Mouse (Mus musculus) liver, embryonic 14.5 days (tissue): ENCODE data around the gene Scai. TPM values are rescaled to one million over a fixed set of nuclear protein-coding genes. Genes with fewer than 3 reads are reported as not detected.

Experiments
- ATAC-seq: fragments of 200-750 bp; cut with Nextera tagmentation; 2 replicates; pipeline ENCODE4 v1.8.0; 2017; ENCODE audit warnings: moderate number of reproducible peaks, mild to moderate bottlenecking, moderate library complexity; ENCODE audit not compliant: insufficient read depth
- DNase-seq, 3 experiments: peaks; one replicate each; pipeline ENCODE4 v3.0.0-alpha.2; 2012 to 2013; ENCODE audit warnings: low read depth in 3 of 3, low spot score in 3 of 3
- H3K27ac ChIP-seq: fragments of 300-500 bp; sonication (generic); 2 replicates; pipeline ENCODE4 v1.5.1; 2014; ENCODE audit warnings: moderate library complexity, mild to moderate bottlenecking, control low read depth, inconsistent platforms
- H3K27me3 ChIP-seq: fragments of 300-500 bp; sonication (generic); 2 replicates; pipeline ENCODE4 v1.6.1; 2014; ENCODE audit warnings: mild to moderate bottlenecking, low read length, moderate library complexity; ENCODE audit not compliant: control insufficient read depth, insufficient read depth
- H3K36me3 ChIP-seq: fragments of 300-500 bp; sonication (generic); replicated peaks from 2 replicates; pipeline ENCODE4 v1.6.1; 2014; ENCODE audit warnings: low read depth; ENCODE audit not compliant: control insufficient read depth, insufficient read depth
- H3K4me1 ChIP-seq, 2 experiments: fragments of 200-500 bp in 1 of 2; fragments of 300-500 bp in 1 of 2; sonication (generic) in 1 of 2; replicated peaks; 2 replicates each; pipeline ENCODE4 v1.6.1; 2012 to 2014; ENCODE audit warnings: antibody characterized with exemption in 1 of 2, inconsistent platforms in 1 of 2, low read length in 1 of 2; ENCODE audit not compliant: control insufficient read depth in 2 of 2, insufficient read depth in 2 of 2
- H3K4me2 ChIP-seq: fragments of 300-500 bp; sonication (generic); 2 replicates; pipeline ENCODE4 v1.6.1; 2014; ENCODE audit warnings: low read depth, mild to moderate bottlenecking, control low read depth, moderate library complexity
- H3K4me3 ChIP-seq, 2 experiments: fragments of 200-500 bp in 1 of 2; fragments of 300-500 bp in 1 of 2; sonication (generic) in 1 of 2; 2 replicates each; pipeline ENCODE4 v1.5.1; 2012 to 2014; ENCODE audit warnings: low read depth in 2 of 2, low read length in 2 of 2, mild to moderate bottlenecking in 2 of 2, control low read depth in 1 of 2, inconsistent platforms in 1 of 2, moderate library complexity in 1 of 2; ENCODE audit not compliant: insufficient read depth in 1 of 2
- H3K9ac ChIP-seq: fragments of 300-500 bp; sonication (generic); replicated peaks from 2 replicates; pipeline ENCODE4 v1.6.1; 2014; ENCODE audit warnings: mild to moderate bottlenecking, control low read depth, moderate library complexity
- H3K9me3 ChIP-seq: fragments of 300-500 bp; sonication (generic); 2 replicates; pipeline ENCODE4 v1.6.1; 2016; ENCODE audit warnings: low read length, mixed read lengths; ENCODE audit not compliant: control insufficient read depth
- CTCF ChIP-seq: IDR thresholded peaks from 2 replicates; pipeline ENCODE4 v1.5.1; 2016; ENCODE audit warnings: antibody characterized with exemption, low read depth, control low read depth
- EP300 ChIP-seq: IDR thresholded peaks from 2 replicates; pipeline ENCODE4 v1.6.1; 2016; ENCODE audit warnings: antibody characterized with exemption, low read depth
- WGBS: fragments of 180-500 bp; shearing (Covaris S2); extraction: QIAGEN DNeasy Blood & Tissue Kit; methylation state at CpG from one replicate; pipeline ENCODE4 v1.1.7; 2014; ENCODE audit not compliant: insufficient replicate concordance; 5-methylcytosine and 5-hydroxymethylcytosine counted together
- polyA plus RNA-seq, 2 experiments: library from polyadenylated mRNA; depleted of rRNA in 1 of 2; stranded (reverse) in 1 of 2; unstranded in 1 of 2; fragments of >200 nt; fragmentation: Nextera tagmentation in 1 of 2; extraction: Ambion mirVana in 1 of 2; gene quantifications; 2 replicates each; pipeline versions ENCODE4 v1.2.1 to v1.2.3; 2012 to 2014

Gene Scai
- polyA plus RNA-seq, 2 experiments = 0.98 to 1.1 TPM

GRCm38 (mm10) chr2:39065400-39065987, 125.0 kb downstream of the Scai start, which contains the start of gene Golga1:
Gene Golga1 (minus strand): TSS chr2:39065541.
- peak within 1 kb of the TSS; percentile 88 for H3K9ac ChIP-seq
- no peaks in the 10 kb centered on the region for H3K9me3 ChIP-seq
- peak within 1 kb of the TSS; percentile 65 for H3K27ac ChIP-seq
- peak within 1 kb of the TSS; percentile 81 for H3K4me2 ChIP-seq
- H3K27me3 ChIP-seq = no peaks in the 10 kb centered on the region
- WGBS = under 1% methylated on average over 50 of the region's 50 CpGs
- ATAC-seq (peak; percentile 96), DNase-seq (peak; percentile 80 to 85 (median 83))
- H3K4me1 ChIP-seq = peaks cover 2 to 4% of the 10 kb centered on the region in 2 experiments; a peak in 3 of 4 replicates
- no peak for TF ChIP-seq EP300
- TF ChIP-seq CTCF = no peak
- H3K36me3 ChIP-seq = peaks cover 4% of the 10 kb centered on the region
- H3K4me3 ChIP-seq = peak within 1 kb of the TSS; percentile 79

- Histone ChIP-seq H3K9ac (peak overlapping the region; percentile 88), H3K27me3 (no peaks in the 10 kb centered on the region), H3K9me3 (no peaks in the 10 kb centered on the region), H3K4me3 (peak overlapping the region; percentile 79), H3K4me1 (peaks cover 2 to 4% of the 10 kb centered on the region in 2 experiments; a peak in 3 of 4 replicates), H3K4me2 (peak overlapping the region; percentile 81), H3K36me3 (peaks cover 9% of the 10 kb centered on the region), H3K27ac (peak overlapping the region; percentile 65)
- ATAC-seq = peak; percentile 81
- DNase-seq = peak; percentile 26 to 38 (median 28)
- TF ChIP-seq CTCF (no peak; the same call in 1 of the 2 replicates), EP300 (no peak)
- WGBS = 4% methylated on average over 25 of the region's 25 CpGs
Observed at GRCm38 (mm10) chr2:39064687-39065399, 125.7 kb downstream of the Scai start.

GRCm38 (mm10) chr2:39048515-39048914, 142.0 kb downstream of the Scai start:
- Histone ChIP-seq H3K4me1 (no peaks in the 10 kb centered on the region), H3K27me3 (no peaks in the 10 kb centered on the region), H3K4me2 (no peak overlapping the region), H3K27ac (no peak overlapping the region), H3K9me3 (no peaks in the 10 kb centered on the region), H3K9ac (no peak overlapping the region), H3K4me3 (no peak overlapping the region), H3K36me3 (peaks cover 35% of the 10 kb centered on the region)
- DNase-seq = no peak
- TF ChIP-seq CTCF (no peak), EP300 (no peak)
- WGBS = 77% methylated on average over 1 of the region's 1 CpGs
- no peak for ATAC-seq

GRCm38 (mm10) chr2:39040215-39040614, 150.3 kb downstream of the Scai start:
- no peak overlapping the region for H3K9ac ChIP-seq
- WGBS = 89% methylated on average over 1 of the region's 1 CpGs
- H3K9me3 ChIP-seq = no peaks in the 10 kb centered on the region
- no peak overlapping the region for H3K4me2 ChIP-seq
- no peaks in the 10 kb centered on the region for H3K27me3 ChIP-seq
- DNase-seq (no peak), ATAC-seq (no peak)
- peaks cover 19% of the 10 kb centered on the region for H3K36me3 ChIP-seq
- TF ChIP-seq EP300 = no peak
- no peak for TF ChIP-seq CTCF
- H3K4me1 ChIP-seq = no peaks in the 10 kb centered on the region
- no peak overlapping the region for H3K27ac ChIP-seq
- no peak overlapping the region for H3K4me3 ChIP-seq

- H3K27me3 ChIP-seq = no peaks in the 10 kb centered on the region
- WGBS = 88% methylated on average over 1 of the region's 1 CpGs
Observed at GRCm38 (mm10) chr2:39031611-39032010, 158.9 kb downstream of the Scai start.

More at GRCm38 (mm10) chr2:39031611-39032010, 158.9 kb downstream of the Scai start:
- Histone ChIP-seq H3K4me3 (no peak overlapping the region), H3K36me3 (peaks cover 33% of the 10 kb centered on the region), H3K27ac (no peak overlapping the region), H3K4me2 (no peak overlapping the region), H3K9me3 (no peaks in the 10 kb centered on the region), H3K9ac (no peak overlapping the region), H3K4me1 (no peaks in the 10 kb centered on the region)
- TF ChIP-seq EP300 (no peak), CTCF (no peak)
- DNase-seq (no peak), ATAC-seq (no peak)
